Mouse (Mus musculus) mouse embryonic stem cell (cell line): ENCODE measurements around the gene Rdh9.
"Not testable (repeated sequence)": the region's sequence is repeated elsewhere in the genome, so short reads cannot be mapped to it uniquely, and the experiment has no call there.

Source experiments
- in situ Hi-C, 2 experiments: fragments of 300-500 bp; cut with MboI; formaldehyde crosslinking; loops; 1 replicate in 1 of 2; 3 replicates in 1 of 2; pipeline ENCODE4 v1.14.3; 2019 to 2020; ENCODE audit warnings: low sequenced_read_pairs in 2 of 2, low pct_unique_long_range_greater_than_20kb in 1 of 2, mixed read lengths in 1 of 2; ENCODE audit not compliant: unreplicated experiment in 1 of 2

The Rdh9 gene

DNA sequence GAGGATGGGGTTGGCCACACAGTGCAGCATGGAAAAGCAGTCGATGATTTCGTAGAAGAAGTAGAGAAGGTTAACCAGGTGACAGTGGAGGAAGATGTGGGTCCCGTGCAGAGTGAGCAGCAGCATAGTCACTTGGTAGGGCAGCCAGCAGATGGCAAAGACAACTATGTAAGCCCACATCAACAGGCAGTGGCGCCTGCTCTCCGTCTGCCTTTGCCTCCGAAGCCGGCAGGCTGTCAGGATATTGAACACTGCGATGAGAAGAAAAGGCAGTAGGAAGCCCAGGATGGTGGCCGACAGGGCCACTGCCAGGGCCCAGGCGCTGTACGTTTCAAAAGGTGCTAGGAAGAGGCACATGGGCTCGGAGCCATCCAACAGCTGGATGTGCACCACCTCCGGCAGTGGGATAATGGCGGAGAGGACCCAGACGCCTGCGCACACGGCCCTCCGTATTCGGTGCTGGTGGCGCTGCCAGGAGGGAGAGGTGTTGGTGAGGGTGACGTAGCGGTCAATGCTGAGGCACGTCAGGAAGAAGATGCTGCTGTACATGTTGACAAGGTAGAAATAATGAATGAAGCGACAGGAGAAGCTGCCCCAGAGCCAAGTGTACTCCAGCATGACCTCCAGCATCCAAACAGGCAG lies 25.9 kb upstream of the Rdh9 start:
- in situ Hi-C loops, result no loop called here

DNA sequence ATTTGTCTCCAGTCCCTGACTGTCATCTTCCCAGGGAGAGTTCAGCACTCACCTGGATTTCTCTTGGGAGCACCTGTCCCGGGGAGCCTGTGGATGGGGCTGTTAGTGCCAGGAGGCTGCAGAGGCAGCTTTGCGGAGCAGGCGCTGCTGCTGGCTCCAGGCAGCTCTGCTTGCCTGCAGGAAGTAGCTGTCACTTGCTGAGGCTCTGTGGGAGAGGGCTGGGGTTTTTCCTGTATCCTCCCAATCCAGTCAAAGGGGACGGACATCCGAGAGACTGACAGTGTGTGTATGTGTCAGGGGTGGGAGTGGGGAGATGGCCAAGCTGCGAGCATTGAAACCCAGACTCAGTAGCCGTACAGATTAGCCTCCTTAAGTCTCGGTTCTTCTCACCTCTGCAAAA lies 24.6 kb upstream of the Rdh9 start, which contains the start of gene Gpr182:
Gpr182 (minus strand) TSS at position 185 of the 400 bp plus-strand sequence.
- in situ Hi-C loops, result no loop called here

DNA sequence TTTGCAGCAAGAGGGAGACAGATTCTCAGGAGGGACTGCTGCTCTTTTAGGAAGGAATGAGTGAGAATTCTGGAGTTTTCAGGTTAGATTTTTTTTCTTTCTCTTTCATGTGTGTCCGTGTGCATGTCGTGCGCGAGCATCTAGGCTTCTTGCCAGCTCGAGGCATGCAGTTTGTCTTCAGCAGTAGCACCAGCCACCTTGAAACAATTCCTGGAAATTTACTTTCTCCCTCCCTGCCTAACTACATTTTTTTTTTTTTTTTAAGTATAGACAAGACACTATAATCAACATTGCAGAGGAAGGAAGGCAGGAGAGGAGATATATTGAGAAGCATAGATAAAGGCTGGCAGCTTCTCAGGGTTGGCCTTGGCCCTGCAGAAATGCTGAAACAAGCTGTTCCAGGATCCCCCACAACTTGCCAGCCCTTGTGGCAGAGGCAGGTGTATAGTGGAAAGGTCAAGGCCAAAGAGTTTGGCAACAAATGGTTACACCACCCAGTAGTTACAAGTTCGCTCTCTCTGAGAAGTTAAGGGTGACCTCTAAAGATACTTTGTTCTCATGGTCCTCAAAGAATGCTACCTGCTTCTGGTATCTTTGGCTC lies 21.5 kb upstream of the Rdh9 start:
- in situ Hi-C loops, result no loop called here

DNA sequence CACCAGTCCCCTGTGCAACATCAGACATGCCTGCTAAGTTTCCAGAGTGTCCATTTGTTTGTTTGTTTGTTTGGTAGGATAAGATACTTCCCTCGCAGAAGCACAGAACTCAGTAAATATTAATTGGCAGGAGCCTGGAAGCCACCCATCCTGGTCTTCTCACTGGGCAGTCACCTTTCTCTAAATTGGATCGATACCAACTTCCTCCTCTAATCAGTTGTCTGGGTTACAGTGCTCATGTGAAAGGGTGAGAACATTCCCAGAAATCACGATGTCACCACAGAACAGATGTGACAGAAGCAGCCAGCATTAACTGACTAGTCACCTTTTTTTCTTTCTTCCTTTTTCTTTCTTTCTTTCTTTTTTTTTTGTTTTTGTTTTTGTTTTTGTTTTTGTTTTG lies 20.9 kb upstream of the Rdh9 start:
- in situ Hi-C loops, result no loop called here

DNA sequence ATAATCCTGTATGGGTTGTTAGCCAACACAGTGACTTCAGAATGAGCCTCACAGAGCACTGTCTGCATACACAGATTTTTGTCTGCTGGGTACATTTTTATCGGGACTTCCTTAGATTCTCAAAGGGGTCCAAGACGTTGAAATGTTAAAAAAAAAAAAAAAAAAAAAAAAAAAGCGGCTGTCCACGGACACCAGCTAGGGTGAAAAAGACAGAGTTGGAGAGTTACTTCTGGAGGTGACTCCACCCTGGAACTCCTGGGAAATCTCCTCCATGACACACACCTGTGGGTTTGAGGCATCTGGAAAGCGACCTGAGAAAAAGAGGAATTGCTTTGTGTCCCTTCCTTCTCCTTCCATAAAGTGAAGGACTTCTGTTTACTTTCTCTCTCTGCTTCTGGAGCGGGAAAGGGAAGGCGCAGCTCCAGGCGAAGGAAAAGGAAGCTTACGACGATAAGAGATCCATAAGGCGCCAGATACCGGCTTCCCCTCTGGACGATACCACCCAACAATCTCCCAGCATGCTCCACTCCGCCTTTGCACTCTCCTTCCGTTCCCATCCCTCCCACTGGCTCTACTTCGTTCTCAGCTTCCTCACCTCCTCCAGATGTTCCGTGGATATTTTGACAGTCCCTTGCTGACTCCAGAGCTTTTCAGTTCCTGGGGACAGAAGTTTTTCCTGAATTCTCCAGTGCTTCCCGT lies 20.3 kb upstream of the Rdh9 start:
- in situ Hi-C loops, result no loop called here

DNA sequence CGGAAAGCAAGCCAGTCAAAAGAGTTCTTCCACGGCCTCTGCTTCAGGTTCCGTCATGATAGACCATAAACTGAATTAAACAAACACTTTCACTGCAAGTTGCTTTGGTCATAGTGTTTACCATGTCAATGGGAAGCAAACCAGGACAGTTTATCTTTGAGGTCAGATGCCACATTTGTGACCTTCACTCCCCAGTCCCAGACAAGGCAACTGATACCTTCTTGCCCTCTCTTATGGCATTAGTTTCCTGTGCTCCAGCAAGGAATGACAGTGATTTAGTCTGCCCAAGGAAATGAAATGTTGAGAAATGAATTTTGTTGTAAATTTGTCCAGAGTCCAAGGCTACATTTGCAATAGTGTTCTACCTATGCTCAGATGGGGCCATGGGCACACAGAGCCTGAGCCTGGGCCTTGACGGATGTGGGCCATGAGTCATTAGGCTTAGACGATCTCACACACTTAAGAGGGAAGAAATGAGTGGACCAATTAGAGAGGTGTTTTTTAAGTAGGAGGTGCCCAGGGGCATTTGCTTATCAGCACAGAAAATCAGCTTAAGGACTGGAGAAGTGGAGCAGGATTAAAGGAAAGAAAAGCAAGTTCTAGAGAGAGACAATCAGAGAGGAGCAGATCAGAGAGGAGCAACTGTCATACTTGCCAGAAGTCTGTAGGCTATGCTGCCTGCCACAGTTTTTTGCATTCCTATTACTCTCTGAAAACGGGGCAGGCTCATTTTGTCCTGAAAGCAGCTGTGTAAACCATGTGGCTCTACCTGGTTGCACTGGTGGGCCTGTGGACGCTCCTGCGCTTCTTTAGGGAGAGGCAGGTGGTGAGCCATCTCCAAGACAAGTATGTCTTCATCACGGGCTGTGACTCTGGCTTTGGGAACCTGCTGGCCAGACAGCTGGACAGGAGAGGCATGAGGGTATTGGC lies 16.7 kb upstream of the Rdh9 start, which contains the start of the genes Rdh1 and Rdh16f1:
Rdh1 (plus strand) TSS at position 541 of the 930 bp plus-strand sequence.
Rdh16f1 (plus strand) TSS at position 607 of the 930 bp plus-strand sequence.
- in situ Hi-C loops, result no loop called here

DNA sequence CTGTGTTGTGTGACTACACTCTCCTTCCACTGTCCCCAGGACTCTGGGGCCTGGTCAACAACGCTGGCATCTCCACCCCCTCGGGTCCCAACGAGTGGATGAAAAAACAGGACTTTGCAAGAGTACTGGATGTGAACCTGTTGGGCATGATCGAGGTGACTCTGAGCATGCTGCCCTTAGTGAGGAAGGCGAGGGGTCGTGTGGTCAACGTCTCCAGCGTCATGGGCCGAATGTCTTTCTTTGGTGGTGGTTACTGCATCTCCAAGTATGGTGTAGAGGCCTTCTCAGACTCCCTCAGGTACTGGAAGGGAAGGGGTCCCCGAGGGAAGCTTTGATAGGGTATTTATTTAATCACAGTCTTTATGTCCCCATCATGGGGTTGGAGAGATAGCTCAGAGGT lies 13.3 kb upstream of the Rdh9 start:
- in situ Hi-C loops, result not testable (repeated sequence)

DNA sequence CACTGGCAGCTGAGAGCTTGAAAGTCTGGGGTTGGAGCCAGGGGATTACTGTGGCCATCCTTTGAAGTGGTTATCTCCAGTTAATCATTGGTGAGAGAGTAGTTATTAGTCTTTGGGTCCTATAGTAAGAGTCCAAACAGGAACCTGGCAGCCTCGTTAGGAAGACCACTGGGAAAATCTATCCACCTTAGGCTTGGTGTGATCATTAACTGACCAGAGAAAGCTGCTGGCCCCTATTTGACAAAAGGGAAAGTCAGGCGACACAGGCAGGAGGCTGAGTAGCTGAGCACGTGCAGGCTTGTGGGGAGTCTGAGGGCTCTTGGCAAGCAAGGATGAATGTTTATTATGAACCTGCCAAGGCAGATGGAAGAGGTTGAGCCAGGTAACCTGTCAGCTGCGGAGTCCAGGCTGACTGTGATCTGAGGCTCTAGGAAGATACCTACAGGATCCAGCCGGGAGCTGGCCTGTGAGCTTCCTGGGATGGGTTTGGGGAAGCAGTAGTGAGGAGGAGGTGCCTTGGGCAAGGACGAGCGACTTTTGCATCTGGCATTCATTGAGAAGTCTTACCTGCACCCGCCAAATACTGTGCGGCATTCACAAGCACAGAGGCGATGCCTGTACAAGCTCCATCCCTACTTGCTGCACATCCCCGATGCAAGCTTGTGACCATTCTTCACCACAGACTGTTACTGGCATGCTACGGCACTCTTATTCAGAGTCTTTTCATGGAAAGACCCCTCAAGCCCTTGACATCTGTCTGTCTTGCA lies 12.1 kb upstream of the Rdh9 start:
- in situ Hi-C loops, result no loop called here

DNA sequence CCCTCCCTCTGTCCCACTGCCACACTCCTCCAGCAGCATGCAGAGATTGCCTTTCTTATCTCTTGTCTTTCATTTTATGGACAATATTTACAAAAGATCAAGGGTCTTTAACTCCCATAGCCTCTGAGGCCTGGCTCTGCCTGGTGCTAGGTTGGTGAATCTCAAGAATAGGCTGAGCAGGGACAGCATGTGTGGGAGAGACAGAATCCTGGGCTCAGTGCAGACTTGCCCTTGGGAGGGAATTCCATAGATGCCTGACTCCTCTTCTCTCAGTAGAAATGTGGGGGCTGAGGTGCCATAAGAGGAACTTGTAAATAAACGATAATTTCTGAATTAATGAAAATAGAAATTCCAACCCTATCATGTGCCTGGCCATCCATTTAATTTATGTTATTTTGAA lies 9.6 kb upstream of the Rdh9 start:
- in situ Hi-C loops, result no loop called here

DNA sequence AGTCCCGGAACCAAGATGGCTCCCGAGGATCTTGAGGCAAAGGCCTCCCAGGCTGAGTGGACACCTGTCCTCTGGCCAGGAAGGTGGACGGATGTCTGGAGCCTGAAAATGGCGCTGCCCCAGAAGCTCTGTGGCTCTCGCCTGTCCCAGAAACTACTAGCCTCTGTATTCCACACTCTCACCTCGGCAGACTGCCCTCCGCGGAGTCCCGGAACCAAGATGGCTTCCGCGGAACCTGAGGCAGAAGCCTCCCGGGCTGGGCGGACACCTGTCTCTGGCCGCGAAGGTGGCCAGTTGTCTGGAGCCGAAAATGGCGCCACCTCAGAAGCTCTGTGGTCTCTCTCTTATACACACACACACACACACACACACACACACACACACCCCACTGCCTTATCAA lies 6.1 kb downstream of the Rdh9 start:
- in situ Hi-C loops, result not testable (repeated sequence)

DNA sequence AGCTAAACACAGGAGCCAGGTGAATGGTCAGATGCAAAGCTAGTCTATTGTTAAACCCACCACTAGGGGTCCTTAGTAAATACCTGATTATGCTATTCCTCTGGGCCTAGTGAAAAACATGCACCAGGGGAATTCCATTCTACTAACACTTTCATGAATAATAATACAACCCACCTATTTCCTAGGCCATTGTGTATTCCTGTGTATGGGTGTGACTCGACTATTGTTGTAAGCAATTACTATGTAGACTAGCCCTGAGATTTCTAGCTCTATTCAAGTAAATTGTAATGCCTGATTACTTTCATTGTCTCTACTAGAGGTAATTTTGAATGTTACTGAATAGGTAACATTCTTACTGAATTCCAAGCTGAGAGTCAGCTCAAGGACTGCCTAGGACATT lies 9.2 kb downstream of the Rdh9 start:
- in situ Hi-C loops, result not testable (repeated sequence)

DNA sequence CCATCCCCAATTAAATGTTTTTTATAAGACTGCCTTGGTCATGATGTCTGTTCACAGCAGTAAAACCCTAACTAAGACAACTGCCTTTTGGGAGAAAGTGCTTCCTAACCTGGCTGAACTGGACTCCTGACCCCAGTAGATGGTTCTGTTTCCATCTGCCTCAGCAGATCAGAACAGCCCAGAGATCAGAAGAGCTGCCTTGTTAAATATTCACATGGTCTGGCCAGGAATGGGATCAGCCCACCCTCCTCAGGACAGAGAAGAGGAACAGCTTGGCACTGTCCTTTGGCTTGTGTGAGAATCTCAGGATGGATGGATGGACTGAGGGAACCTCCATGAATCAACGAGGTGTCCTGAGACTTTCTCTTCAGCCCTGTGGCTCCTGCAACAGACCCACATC lies 23.1 kb downstream of the Rdh9 start:
- in situ Hi-C loops, result no loop called here

DNA sequence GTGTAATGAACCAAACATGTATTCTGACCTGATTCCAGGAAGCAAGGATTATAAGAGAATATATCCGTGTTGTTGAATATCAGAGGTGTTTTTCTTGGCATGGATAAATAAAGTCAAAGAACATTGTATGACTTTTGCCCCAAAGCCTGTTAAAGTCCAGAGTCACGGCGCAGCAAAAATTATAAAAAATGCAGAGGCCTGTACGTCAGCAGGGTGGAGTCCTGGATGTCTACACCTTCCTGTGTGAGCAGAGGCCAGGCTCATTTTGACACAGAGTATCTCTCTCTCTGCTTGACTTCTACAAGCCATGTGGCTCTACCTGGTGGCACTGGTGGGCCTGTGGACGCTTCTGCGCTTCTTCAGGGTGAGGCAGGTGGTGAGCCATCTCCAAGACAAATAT lies 24.7 kb downstream of the Rdh9 start, which contains the start of gene Rdh16:
Rdh16 (plus strand) TSS at position 262 of the 400 bp plus-strand sequence.
- in situ Hi-C loops, result no loop called here

DNA sequence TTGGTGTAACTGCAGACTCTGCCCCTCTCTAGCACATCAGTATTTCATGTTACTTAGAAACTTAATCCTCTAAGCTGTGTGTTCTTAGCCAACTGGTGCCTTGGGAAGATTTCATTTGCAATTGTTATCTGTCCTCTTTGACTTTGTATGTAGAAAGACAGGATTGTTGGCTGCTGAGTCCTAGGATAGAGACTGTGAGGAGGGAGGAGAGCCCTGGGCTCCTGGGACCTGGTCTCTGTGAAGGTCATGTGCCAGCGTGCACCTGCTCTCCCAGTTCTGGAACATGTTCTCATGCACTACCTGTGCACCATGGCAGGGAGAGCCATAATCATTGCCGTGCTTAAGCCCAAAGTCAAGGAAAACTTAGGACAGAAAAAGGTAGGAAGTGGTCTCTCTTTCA lies 25.4 kb downstream of the Rdh9 start:
- in situ Hi-C loops, result no loop called here

DNA sequence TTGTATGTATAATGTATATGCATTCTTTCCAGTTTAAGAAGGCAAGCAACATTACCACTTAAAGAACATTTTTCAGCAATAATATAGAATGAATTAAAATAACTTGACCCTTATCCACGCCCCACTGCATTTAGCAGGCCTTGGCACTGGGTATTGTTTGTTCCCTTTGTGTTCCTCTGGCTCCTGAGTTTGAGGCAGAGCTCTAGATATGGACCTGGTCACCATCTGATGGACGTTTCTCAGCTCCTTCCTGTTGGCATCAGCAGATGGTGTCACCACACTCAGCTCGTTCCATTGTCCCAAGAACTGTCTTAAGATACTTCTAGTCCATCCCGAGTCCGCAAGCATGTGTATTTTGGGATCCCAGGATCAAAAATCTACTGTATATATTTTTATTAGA lies 26.1 kb downstream of the Rdh9 start:
- in situ Hi-C loops, result no loop called here

DNA sequence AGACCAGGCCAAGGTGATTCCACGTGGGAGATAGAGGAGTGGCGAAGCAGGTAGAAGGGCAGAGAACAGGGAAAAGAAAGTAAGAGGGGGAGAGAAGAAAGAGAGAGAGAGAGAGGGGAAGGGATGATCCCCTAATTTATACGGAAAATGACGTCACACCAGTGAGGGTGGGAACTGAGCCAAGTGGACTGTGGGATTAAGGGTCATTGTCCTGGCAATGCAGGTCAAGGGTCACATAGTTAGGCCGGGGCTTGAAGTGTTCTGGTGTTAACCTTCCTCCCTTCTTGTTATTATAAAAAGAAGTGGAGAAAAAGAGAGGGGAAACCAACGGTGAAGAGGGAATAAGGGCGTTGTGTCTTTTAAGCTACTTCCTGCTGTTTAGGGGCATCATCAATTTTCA lies 28.2 kb downstream of the Rdh9 start:
- in situ Hi-C loops, result no loop called here

DNA sequence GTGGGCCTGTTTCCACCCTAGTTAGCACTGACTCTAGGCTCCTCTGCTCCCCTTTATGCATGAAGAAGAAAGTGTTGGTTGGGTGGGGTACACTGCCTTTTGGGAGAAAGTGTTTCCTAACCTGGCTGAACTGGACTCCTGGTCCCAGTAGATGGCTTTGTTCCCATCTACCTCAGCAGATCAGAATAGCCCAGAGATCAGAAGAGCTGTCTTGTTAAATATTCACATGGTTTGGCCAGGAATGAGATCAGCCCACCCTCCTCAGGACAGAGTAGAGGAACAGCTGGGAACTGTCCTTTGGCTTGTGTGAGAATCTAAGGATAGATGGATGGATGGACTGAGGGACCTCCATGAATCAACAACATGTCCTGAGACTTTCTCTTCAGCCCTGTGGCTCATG lies 39.7 kb downstream of the Rdh9 start:
- in situ Hi-C loops, result no loop called here

DNA sequence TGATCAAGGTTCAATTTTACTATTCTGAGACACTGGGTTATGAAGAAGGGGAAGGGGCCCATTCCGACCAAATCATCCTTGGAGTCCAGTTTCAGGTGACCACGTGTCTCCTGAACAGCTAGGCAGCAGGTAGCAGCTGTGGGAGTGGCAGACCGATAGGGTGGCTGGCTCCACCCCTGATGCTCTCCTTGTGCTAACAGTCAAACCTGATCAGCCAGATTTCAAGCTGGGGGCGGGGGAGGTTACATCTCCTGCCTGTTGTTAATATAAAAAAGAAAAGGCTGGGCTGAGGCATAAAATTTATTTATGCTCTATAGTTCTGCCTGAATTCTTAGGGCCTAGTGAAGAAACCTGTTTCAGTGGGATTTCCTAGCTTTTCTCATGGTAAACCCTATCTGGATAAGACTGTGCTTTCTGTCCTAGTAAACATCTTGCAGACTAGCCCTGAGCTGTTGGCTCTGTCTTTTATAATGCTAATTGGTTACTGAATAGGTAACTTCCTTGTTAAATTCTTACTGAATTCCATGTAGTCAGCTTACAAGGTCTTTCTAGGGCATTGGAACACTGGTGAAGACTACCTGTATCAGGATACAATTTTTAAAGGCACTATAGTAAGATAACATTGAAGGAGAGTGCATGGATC lies 41.2 kb downstream of the Rdh9 start:
- in situ Hi-C loops, result not testable (repeated sequence)
